Mouse (Mus musculus): Measurements from ENCODE around the gene Krt75.

Gene Krt75

DNA sequence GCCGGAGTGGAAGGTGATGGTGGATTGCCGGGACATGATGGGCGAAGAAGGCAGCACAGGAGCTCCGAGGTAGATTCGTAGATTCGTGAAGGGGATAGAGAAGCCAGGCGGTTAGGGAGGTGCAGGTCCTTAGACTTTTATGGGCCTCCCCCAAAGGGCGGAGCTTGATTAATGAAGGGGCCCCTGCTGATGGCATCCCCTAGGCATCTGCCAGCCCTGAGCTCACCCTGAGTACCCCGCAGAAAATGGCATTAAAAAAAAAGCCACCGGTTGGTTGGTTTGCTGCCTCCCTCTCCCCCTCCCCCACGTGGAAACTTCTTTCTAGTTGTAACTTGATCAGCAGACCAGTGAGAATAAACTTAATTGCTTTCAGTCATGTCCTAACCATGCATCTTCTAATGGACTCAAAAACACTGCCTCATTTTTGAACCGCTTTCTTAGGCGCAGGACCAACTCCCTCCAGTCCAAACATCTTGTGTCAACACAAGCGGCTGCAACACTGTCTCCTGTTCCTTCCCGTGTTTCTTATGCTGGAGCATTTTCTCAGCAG, at the start of gene Krt75:
Gene Krt75 (minus strand): TSS at position 109 of the 550 bp plus-strand sequence.
- no peak for DNase-seq (ENCODE audit: low spot score)

DNA sequence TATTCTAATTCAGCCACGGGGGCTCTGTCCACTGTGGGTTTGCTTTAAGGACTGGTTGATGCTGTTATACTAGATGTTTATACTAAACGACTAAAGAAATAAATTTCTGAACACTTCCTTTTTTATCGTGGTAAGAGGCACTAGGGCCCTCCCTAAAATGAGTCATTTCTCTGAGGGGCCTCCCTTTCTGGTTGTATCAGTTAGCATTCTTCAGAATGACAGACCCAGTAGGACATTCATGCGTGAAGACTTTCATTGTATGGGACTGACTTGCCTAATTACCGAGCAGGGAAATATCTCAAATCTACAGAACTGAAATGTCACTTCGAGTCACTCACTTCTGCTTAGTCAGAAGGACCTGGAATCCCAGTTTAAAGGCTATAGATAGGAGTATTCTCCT, 25.4 kb upstream of the Krt75 start:
- no peak for DNase-seq (ENCODE audit: low spot score)

DNA sequence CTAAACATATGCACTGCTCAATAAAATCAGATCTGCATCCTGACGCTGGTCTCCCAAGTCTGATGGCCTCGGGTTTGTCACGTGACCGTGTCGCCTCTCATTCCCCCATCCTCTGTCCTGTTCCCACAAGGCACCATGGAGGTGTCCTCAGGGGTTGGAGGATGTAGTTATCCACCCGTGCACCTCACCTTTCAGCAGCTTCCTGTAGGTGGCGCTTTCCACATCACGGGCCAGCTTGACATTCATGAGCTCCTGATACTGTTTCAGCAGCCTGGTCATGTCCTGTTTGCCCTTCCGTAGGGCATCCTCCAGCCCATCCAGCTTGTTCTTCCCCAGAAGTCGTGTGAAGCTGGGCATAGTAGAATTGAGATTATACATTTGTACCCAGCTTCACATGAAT, 14.5 kb upstream of the Krt75 start:
- no peak for DNase-seq (ENCODE audit: low spot score)

DNA sequence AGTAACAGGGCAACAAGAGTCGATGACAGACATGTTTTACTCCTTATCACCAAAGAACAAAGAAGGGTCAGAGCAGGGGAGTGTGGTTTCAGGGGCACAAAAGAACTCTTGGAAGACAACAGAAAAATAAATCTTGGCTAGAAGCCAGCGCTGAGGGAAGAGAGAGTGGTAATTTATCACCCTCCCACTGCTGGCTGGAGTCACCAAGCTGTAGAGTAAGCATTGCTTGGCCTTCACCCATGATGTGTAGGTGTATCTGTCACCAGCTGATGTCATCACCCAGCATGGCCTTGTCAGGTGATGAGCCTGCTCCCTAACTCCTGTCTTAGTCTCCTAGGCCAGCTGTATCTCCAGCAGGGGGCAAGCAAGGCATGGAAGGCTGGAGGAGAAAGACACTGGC, 10.8 kb upstream of the Krt75 start:
- DNase-seq (ENCODE audit: low spot score), result no peak

DNA sequence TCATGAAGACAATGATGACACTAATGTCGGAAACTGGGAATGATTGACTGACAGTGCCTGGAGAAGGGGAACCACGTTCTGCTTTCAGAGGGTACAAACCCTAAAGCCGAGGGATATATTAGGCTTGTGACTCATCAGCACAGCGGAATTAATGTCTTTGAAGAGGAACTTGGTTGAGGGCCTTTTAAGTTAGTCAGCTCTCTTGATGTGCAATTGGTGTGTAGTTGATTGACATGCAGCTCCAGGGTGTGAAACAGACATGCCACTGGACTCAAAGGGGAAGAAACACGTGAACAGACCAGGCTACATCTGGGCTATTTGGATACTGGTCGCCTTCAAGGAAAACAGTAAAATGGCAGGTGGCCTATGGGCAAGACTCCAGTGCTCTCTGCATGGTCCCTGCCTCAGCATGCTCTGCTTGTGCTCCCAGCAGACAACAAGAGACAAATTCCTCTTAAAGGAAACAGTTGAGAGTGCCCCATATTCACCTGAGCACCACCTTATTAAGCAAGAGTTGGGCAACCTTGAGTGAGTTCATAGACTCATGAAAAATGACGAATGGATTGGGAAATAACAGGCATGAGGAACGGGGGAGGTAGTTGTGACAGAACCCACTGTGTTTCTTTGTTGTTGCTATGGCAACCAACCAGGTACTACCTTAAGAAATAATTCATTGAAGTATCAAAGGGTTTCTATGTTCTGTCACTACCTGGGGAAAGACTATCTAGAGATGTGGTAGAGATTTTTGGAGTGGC, 9.7 kb upstream of the Krt75 start:
- no peak for DNase-seq (ENCODE audit: low spot score)

- no peak for DNase-seq (ENCODE audit: low spot score)
Measured at GRCm38 (mm10) chr15:101581701-101582100, 8.0 kb upstream of the Krt75 start.

- no peak for DNase-seq (ENCODE audit: low spot score)
Measured at GRCm38 (mm10) chr15:101575506-101575905, 1.8 kb upstream of the Krt75 start.

DNA sequence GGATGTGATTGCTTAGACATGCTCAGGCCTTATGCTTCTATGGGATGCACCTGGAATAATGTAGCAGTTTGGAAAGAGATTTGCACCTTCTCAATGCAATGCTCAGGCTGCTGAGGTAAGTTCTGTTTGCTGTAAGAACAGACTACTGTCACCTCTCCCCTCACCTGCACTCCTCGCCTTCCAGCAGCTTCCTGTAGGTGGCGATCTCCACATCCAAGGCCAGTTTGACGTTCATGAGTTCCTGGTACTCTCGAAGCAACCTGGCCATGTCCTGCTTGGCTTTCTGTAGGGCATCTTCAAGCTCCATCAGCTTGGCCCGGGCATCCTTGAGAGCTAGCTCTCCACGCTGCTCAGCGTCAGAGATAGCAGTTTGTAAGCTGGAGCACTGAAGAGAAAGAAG, 5.9 kb downstream of the Krt75 start:
- no peak for DNase-seq (ENCODE audit: low spot score)

GRCm38 (mm10) chr15:101562850-101563249, 10.9 kb downstream of the Krt75 start, which contains the start of gene Krt90:
TSS of gene Krt90 (minus strand) at chr15:101562950.
- no peak for DNase-seq (ENCODE audit: low spot score)

DNA sequence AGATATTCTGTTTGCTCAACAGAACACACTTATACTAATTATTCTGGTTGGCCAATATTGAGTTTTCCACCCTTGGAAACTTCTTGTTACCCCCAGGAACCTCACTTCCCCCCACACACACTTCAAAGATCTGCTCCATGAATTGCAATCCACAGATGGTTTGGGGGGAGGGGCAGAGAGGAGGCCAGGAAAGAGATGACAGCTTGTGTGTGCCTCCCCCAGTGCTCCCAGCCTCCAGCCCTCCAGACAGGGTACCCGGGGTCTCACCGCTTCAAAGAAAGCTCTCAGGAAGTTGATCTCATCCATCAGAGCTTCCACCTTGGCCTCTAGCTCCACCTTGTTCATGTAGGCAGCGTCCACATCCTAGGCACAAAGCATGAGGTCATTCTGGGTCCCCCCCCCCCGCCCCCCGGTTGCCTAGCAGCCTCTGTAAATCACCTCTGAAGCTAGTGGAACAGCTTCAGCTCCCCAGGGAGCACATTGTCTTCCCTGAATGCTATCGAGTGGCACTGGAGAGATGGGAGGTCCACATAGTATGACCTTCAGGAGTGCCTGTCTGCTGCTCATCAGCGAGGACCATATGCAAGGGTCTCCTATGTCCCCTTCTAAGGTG, 15.6 kb downstream of the Krt75 start:
- no peak for DNase-seq (ENCODE audit: low spot score)

DNA sequence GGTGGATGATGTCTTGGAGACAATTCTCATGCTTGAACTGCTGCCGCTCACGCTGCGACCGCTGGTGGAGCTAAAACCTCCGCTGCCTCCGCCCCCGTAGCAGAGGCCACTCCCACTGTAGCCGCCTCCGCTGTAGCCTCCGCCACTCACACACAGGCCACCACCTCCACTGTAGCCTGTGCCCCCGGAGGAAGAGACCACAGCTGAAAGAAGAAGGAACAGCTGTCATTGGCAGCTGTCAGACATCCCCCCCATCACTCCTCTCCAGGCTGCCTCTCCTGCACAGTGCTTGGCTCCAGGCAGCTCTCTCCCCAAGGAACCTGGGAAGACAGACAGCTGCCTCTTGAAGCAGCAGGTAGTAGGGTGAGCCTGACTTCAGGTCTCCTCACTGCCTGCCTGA, 20.5 kb downstream of the Krt75 start:
- DNase-seq (ENCODE audit: low spot score), result no peak

DNA sequence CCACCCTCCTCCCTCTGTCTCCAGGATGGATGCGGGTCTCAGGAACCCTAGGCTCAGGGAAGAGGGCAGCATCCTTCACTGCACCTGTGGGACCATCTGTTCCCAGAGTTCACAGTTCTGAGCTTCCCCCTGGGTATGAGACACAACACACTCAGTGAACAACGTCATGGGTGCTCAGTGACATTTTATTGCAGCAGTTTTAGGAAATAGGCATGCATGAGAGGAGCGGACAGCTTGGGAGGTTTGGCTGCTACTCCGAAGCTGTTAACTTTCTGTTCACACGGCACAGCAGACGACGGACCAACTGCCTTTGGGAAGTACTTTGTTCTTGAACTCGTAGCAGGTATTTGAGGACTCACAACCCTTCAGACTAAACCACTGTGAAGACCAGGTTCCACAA, 21.5 kb downstream of the Krt75 start:
- no peak for DNase-seq (ENCODE audit: low spot score)

DNA sequence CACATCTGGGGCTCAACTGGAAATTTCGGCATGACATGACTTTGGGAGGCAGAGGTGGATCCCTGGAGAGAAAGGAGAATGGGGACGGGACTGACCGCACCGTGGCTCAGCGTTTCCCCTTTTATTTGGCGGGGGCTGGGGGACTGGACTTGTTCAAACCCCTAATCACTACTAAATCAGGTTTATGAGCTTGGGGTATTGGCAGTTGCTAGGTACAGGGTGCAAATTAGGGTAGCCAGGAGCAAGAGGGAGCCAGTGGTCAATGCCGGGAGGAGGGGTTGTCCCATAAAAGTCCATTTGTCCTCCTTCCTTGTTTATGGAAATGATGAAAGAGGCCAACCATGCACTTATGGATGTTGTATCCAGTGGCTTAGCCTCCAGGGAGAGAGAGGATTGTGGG, 23.1 kb downstream of the Krt75 start, which contains the start of gene Krt82:
Gene Krt82 (minus strand): TSS at position 101 of the 400 bp plus-strand sequence.
- DNase-seq (ENCODE audit: low spot score), result no peak

- DNase-seq (ENCODE audit: low spot score), result no peak
Measured at GRCm38 (mm10) chr15:101544478-101544877, 29.2 kb downstream of the Krt75 start.

DNA sequence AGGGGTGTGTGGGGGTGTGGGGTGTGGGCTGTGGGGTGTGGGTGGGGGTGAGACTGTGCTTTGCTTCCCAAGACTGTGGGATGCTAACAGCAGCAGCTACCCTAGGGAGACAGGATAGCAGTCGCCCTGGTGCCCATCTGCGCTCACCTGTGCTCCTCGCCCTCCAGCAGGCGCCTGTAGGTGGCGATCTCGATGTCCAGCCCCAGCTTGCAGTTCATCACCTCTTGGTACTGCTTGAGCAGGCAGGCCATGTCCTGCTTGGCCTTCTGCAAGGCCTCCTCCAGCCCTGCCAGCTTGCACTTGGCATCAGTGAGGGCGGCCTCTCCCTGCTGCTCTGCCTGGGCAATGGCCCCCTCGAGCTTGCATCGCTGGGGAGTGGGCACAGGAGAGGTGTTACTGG, 31.2 kb downstream of the Krt75 start:
- no peak for DNase-seq (ENCODE audit: low spot score)

DNA sequence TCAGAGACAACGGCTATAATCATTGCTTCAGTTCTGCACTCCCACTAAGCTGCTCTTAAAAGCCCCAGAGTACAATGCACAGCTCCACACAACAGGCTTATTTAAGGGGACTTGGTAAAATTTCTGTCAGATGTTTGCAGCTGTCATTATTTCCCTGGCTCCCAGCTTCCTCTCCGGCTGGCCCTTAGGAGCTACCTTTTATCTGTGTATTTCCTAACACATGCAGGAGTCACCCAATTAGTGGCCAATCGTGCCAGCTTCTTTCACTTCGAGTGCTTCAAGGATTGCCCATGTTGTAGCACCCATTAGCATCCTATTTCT, 35.2 kb downstream of the Krt75 start:
- no peak for DNase-seq (ENCODE audit: low spot score)

GRCm38 (mm10) chr15:101537864-101538579, 35.7 kb downstream of the Krt75 start:
- DNase-seq (ENCODE audit: low spot score), result no peak

DNA sequence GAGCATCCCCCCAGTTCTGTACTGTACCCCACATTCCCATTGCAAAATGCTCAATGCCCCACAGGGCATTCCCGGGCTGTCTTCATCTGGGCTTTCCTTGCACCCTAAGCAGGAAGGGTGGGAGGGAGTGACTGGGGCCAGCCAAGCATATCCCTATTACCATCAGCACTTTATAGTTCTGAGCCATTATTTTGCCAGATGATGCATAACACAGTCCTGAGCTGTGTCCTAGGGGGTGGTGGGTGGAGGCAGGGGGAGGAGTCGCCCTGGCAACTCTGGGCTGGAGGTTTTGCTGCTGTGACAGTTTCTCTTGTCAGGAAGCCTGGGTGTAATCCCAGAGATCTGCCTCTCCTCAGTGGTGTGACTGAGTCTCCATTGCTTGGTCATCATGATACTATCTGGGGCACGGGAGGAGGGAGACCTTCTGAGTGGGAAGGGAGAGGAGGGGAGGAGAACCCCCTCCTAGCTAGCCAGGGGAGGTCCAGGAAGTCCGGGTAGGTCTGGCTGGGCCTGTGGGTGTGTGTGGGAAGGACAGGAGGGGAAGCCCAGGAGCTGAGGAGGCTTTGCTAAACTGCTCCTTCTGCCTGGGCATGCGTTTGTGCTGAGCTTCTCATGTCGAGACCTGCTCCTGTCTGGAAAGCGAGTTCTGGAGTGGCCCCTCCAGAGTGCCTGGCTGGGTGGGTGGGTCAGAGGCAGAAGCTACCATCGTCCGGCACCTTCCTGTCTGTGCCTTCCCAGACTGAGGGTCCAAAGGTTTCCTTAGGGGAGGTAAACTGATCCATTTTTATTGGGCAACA, 37.5 kb downstream of the Krt75 start:
- DNase-seq (ENCODE audit: low spot score), result no peak

- DNase-seq (ENCODE audit: low spot score), result no peak
Measured at GRCm38 (mm10) chr15:101532720-101533119, 41.0 kb downstream of the Krt75 start, which contains the start of gene Krt84. TSS of gene Krt84 (minus strand) at chr15:101532820.

DNA sequence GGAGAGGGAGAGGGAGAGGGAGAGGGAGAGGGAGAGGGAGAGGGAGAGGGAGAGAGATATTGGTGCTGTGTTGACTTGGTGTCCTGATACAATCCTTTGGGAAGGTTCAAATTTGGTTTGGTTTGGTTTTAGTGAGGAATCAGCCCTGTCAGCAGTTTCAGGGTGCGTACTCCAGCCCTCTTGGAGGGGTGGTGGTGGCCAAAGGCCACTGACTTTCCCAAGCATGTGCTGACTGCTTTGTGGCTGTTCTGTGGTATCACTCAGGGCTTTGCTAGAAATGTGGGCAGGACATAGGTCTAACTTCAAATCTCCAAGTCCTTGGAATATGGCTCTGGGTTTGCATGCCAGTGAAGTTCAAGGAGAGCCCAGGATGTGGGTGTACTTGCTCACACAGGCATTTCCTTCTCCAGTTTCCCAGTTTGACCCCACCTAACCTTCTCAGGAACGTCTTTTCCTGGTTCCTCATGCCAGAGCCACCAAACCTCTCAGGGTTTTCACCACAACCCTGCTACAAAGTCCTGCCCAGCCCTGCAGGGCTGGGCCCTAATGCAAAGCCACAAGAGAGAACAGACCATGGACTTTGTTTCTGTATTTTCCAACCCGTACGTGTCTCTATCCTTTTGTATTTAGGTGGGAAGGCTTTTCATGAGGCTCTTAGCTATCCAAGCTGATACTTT, 51.0 kb downstream of the Krt75 start:
- no peak for DNase-seq (ENCODE audit: low spot score)

DNA sequence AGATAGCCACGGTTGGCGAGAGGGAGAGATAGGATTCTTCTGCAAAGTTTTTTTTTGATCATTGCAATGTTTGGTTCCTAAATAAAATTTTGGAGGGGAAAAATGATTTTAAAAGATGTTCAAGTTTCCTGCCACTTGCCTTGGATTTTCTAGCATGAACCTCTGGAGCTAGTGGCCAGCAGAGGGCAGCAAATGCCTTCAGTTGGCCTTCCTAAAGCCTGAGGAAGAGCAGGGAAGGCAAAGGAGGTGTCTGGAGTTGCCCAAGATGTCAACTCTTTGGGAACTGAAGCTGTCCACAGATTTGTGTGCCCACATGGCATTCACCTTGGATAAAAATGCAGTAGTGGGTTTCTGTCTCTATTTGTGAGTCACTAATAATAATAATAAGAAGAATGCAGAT, 53.9 kb downstream of the Krt75 start:
- DNase-seq (ENCODE audit: low spot score), result peak; percentile 52
